Mouse (Mus musculus): ENCODE data around the gene Atp2b2. TPM values are rescaled to one million over a fixed set of nuclear protein-coding genes. Genes with fewer than 3 reads are reported as not detected.
A peak's percentile ranks its signal among the peaks of the same experiment; 100 is the strongest.

The Atp2b2 gene
- polyA plus RNA-seq, 1 experiment from 2014 or later: 0.14 TPM

DNA sequence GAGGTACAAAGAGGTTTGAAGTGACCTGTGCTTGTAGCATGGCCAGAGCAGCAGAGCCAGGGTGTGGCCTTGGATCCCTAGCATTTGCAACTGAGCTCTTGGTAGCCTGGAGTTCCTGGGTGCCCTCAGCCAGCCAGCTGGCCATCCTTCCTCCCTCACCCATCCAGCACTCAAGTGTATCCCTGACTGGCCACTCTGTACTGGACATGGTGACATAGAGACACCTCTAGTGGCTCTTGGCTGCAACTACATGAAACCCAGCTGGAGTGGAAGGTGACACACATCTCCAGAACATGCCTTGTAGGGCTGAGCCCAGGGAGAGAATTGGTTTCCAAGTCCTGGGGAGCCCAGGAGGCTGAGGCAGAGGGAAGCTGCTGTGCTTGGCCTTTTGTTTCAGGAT lies 134.3 kb downstream of the Atp2b2 start:
- Histone ChIP-seq H3K27ac (no peak overlapping the region), H3K9me3 (no peaks in the 10 kb centered on the region)

DNA sequence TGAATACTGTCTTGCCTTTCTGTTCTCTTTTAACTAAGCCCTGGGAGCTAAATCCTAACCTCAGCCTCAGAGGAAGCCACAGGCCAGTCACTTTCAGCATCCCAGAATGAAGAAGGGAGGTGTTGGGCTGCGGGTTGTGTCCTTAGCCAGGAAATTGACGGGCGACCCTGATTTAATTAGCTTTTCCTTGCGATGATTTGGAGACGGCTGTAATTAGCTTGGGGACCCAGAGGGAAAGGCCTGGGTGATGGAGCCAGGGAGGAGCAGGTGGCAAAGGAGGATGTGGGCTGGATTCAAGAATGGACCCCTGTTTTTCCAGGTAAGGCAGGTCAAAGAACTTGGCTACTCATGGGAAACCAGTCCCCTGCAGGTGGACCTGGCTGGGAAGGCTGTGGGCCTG lies 138.0 kb downstream of the Atp2b2 start:
- WGBS: 76% methylated on average over 5 of the region's 5 CpGs
- ATAC-seq (ENCODE audit: borderline replicate concordance, extremely low read depth, low FRiP score, low TSS enrichment): no peak
- H3K4me3 ChIP-seq: no peak overlapping the region

More for the DNA sequence above, 134.3 kb downstream of the Atp2b2 start:
- Histone ChIP-seq H3K4me3 (no peak overlapping the region), H3K4me1 (no peaks in the 10 kb centered on the region), H3K9ac (no peak overlapping the region), H3K36me3 (no peaks in the 10 kb centered on the region), H3K27me3 (no peaks in the 10 kb centered on the region), H3K4me2 (no peak overlapping the region)
- no peak for ATAC-seq (ENCODE audit: borderline replicate concordance, extremely low read depth, low FRiP score, low TSS enrichment)

GRCm38 (mm10) chr6:113896023-113896422 lies 146.4 kb downstream of the Atp2b2 start:
- H3K9ac ChIP-seq: no peak overlapping the region
- H3K27me3 ChIP-seq: peaks cover 23% of the 10 kb centered on the region
- no peaks in the 10 kb centered on the region for H3K4me1 ChIP-seq
- no peaks in the 10 kb centered on the region for H3K9me3 ChIP-seq
- no peak overlapping the region for H3K27ac ChIP-seq
- H3K4me3 ChIP-seq: no peak overlapping the region
- H3K4me2 ChIP-seq: no peak overlapping the region
- WGBS: 81% methylated on average over 4 of the region's 4 CpGs
- ATAC-seq (ENCODE audit: borderline replicate concordance, extremely low read depth, low FRiP score, low TSS enrichment): no peak
- no peaks in the 10 kb centered on the region for H3K36me3 ChIP-seq

More for the DNA sequence above, 138.0 kb downstream of the Atp2b2 start:
- Histone ChIP-seq H3K27me3 (no peaks in the 10 kb centered on the region), H3K27ac (no peak overlapping the region), H3K4me1 (no peaks in the 10 kb centered on the region), H3K4me2 (no peak overlapping the region), H3K36me3 (no peaks in the 10 kb centered on the region), H3K9ac (no peak overlapping the region), H3K9me3 (no peaks in the 10 kb centered on the region)

- WGBS: 75% methylated on average over 3 of the region's 3 CpGs
- Histone ChIP-seq H3K27me3 (peaks cover 43% of the 10 kb centered on the region), H3K4me2 (no peak overlapping the region), H3K9me3 (no peaks in the 10 kb centered on the region), H3K36me3 (no peaks in the 10 kb centered on the region), H3K4me1 (no peaks in the 10 kb centered on the region), H3K9ac (no peak overlapping the region), H3K27ac (no peak overlapping the region), H3K4me3 (no peak overlapping the region)
- no peak for ATAC-seq (ENCODE audit: borderline replicate concordance, extremely low read depth, low FRiP score, low TSS enrichment)
Observed at GRCm38 (mm10) chr6:113894008-113894407, 148.4 kb downstream of the Atp2b2 start.

GRCm38 (mm10) chr6:113892091-113892674 lies 150.2 kb downstream of the Atp2b2 start:
- peaks cover 53% of the 10 kb centered on the region for H3K27me3 ChIP-seq
- no peak overlapping the region for H3K4me2 ChIP-seq
- ATAC-seq (ENCODE audit: borderline replicate concordance, extremely low read depth, low FRiP score, low TSS enrichment): no peak
- H3K36me3 ChIP-seq: no peaks in the 10 kb centered on the region
- H3K4me1 ChIP-seq: no peaks in the 10 kb centered on the region
- no peaks in the 10 kb centered on the region for H3K9me3 ChIP-seq
- no peak overlapping the region for H3K4me3 ChIP-seq
- no peak overlapping the region for H3K27ac ChIP-seq
- no peak overlapping the region for H3K9ac ChIP-seq
- 41% methylated on average over 13 of the region's 13 CpGs for WGBS

- Histone ChIP-seq H3K4me2 (peak overlapping the region; percentile 58), H3K27ac (no peak overlapping the region), H3K36me3 (no peaks in the 10 kb centered on the region), H3K4me1 (no peaks in the 10 kb centered on the region), H3K27me3 (peaks cover 53% of the 10 kb centered on the region), H3K9ac (no peak overlapping the region), H3K4me3 (peak overlapping the region; percentile 24), H3K9me3 (no peaks in the 10 kb centered on the region)
- peak; percentile 25; the same call in 1 of the 2 replicates for ATAC-seq (ENCODE audit: borderline replicate concordance, extremely low read depth, low FRiP score, low TSS enrichment)
- WGBS: under 1% methylated on average over 49 of the region's 49 CpGs
Observed at GRCm38 (mm10) chr6:113891225-113891967, 151.0 kb downstream of the Atp2b2 start.

DNA sequence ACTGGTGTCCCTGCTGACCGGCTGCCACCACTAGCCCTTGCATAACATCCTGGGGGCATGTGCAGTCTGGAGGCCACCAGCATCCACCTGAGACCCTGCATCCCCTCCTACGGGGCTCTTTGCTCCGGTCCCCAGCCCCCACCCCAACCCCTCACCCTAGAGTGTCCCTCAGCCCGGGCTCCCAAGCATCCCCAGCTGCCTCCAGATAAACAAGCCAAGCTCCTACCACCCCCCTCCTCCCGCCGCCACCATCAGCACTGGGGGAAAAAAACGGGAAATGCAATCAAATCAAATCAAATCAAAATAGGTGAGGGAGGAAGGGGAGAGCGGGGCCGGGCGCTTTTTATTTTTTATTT lies 151.6 kb downstream of the Atp2b2 start:
- Histone ChIP-seq H3K4me1 (no peaks in the 10 kb centered on the region), H3K4me3 (peak overlapping the region; percentile 24), H3K36me3 (no peaks in the 10 kb centered on the region), H3K9ac (no peak overlapping the region), H3K27me3 (peaks cover 53% of the 10 kb centered on the region), H3K27ac (no peak overlapping the region), H3K4me2 (peak overlapping the region; percentile 58), H3K9me3 (no peaks in the 10 kb centered on the region)
- ATAC-seq (ENCODE audit: borderline replicate concordance, extremely low read depth, low FRiP score, low TSS enrichment): no peak
- WGBS: 1% methylated on average over 10 of the region's 10 CpGs

- H3K9ac ChIP-seq: no peak overlapping the region
- peak overlapping the region; percentile 24 for H3K4me3 ChIP-seq
- H3K27ac ChIP-seq: no peak overlapping the region
- WGBS: 19% methylated on average over 16 of the region's 16 CpGs
- peaks cover 53% of the 10 kb centered on the region for H3K27me3 ChIP-seq
- ATAC-seq (ENCODE audit: borderline replicate concordance, extremely low read depth, low FRiP score, low TSS enrichment): no peak
- H3K9me3 ChIP-seq: no peaks in the 10 kb centered on the region
- peak overlapping the region; percentile 58; the same call in 1 of the 2 replicates for H3K4me2 ChIP-seq
- no peaks in the 10 kb centered on the region for H3K4me1 ChIP-seq
- no peaks in the 10 kb centered on the region for H3K36me3 ChIP-seq
Observed at GRCm38 (mm10) chr6:113890023-113890857, 152.2 kb downstream of the Atp2b2 start.

DNA sequence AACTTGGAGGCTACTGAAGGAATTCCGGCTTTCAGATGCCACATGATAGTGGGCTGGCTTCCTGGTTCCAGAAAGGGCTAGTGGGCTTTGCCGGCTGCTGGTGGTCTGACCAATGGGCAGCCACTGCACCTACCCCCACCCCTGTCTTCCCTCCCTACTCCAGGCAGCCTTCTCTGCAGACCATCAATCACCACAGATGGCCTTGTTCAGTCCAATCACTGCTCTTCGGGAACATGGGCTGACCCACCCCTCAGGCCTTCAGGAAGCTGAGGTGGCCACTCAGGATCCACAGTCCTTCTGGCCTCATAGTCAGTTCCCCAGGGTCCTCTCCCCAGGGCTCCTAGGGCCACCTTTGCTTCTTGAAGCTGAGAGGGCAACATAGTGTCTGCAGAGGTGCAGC lies 153.2 kb downstream of the Atp2b2 start:
- no peaks in the 10 kb centered on the region for H3K9me3 ChIP-seq
- peaks cover 53% of the 10 kb centered on the region for H3K27me3 ChIP-seq
- WGBS: 38% methylated on average over 3 of the region's 3 CpGs
- H3K4me1 ChIP-seq: no peaks in the 10 kb centered on the region
- H3K36me3 ChIP-seq: no peaks in the 10 kb centered on the region
- H3K4me2 ChIP-seq: no peak overlapping the region
- no peak overlapping the region for H3K9ac ChIP-seq
- no peak for ATAC-seq (ENCODE audit: borderline replicate concordance, extremely low read depth, low FRiP score, low TSS enrichment)
- no peak overlapping the region for H3K27ac ChIP-seq
- no peak overlapping the region for H3K4me3 ChIP-seq

DNA sequence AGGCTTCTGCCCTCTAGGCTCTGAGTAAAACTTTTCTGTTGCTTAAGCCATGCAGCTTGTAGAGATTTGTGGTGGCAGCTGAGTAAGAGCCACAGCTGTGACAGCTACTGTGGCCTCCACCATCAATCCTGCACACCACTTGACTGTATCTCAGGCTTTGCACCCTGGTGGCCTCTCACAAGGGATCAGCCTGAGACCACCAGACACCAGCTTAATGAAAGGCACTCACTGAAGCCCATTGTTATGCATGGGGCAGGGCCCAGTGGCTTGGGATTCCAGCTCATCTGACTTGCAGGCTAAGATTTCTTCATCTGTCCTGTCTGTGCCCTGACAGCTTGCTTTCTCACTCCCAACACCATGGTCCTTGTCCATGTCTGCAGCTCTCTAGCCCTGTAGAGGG lies 155.5 kb downstream of the Atp2b2 start:
- Histone ChIP-seq H3K4me2 (no peak overlapping the region), H3K4me3 (no peak overlapping the region), H3K36me3 (no peaks in the 10 kb centered on the region), H3K27ac (no peak overlapping the region), H3K9me3 (no peaks in the 10 kb centered on the region), H3K27me3 (peaks cover 39% of the 10 kb centered on the region), H3K9ac (no peak overlapping the region), H3K4me1 (no peaks in the 10 kb centered on the region)
- ATAC-seq (ENCODE audit: borderline replicate concordance, extremely low read depth, low FRiP score, low TSS enrichment): no peak

GRCm38 (mm10) chr6:113884806-113885205 lies 157.6 kb downstream of the Atp2b2 start:
- no peak for ATAC-seq (ENCODE audit: borderline replicate concordance, extremely low read depth, low FRiP score, low TSS enrichment)
- Histone ChIP-seq H3K27ac (no peak overlapping the region), H3K9me3 (no peaks in the 10 kb centered on the region), H3K36me3 (no peaks in the 10 kb centered on the region), H3K9ac (no peak overlapping the region), H3K4me2 (no peak overlapping the region), H3K4me3 (no peak overlapping the region), H3K27me3 (peaks cover 18% of the 10 kb centered on the region), H3K4me1 (no peaks in the 10 kb centered on the region)
- WGBS: 60% methylated on average over 4 of the region's 4 CpGs

DNA sequence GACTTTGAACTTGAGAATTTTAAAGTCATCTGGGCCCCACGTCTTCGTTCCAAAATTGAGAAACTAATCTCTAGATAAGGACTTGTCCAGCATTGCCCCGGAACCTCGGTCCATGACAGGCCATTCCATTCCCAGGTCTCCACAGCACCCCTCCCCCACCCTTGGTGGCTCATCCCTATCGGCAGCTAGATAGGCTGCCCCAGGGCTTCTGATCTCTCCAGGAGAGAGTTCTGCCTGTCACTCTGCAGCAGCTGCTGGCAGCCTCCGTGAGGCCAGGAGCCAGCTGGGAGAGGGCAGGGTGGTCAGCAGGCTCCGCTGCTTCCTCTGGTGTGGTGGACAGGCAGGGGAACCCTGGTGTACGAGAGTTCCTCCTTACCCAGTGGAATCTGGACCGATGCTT lies 159.2 kb downstream of the Atp2b2 start:
- Histone ChIP-seq H3K4me1 (no peaks in the 10 kb centered on the region), H3K27ac (no peak overlapping the region), H3K4me3 (no peak overlapping the region), H3K4me2 (no peak overlapping the region), H3K9ac (no peak overlapping the region), H3K9me3 (no peaks in the 10 kb centered on the region), H3K27me3 (peaks cover 2% of the 10 kb centered on the region; the same call in 1 of the 2 replicates), H3K36me3 (no peaks in the 10 kb centered on the region)
- ATAC-seq (ENCODE audit: borderline replicate concordance, extremely low read depth, low FRiP score, low TSS enrichment): no peak
- 40% methylated on average over 9 of the region's 9 CpGs for WGBS
